Mouse (Mus musculus) left cerebral cortex, postnatal 10 days (tissue): Measurements from ENCODE around the gene Csf2. TPM values are rescaled to one million over a fixed set of nuclear protein-coding genes. Genes with fewer than 3 reads are reported as not detected.

Source experiments
- DNase-seq, 2 experiments: peaks; one replicate each; pipeline ENCODE4 v3.0.0; 2021 to 2022; ENCODE audit warnings: low spot score in 2 of 2, mixed read lengths in 1 of 2; ENCODE audit errors: extremely low spot score in 1 of 2
- intact Hi-C: fragments of 180-260 bp; cut with DNase I; formaldehyde crosslinking; loops from one replicate; pipeline ENCODE4 v1.15.1; 2025
- total RNA-seq, 2 experiments: library from RNA; stranded (reverse); gene quantifications; 2 replicates each; pipeline ENCODE4 v1.2.3; 2021

Gene Csf2
- total RNA-seq, 2 experiments from 2014 or later: not detected

DNA sequence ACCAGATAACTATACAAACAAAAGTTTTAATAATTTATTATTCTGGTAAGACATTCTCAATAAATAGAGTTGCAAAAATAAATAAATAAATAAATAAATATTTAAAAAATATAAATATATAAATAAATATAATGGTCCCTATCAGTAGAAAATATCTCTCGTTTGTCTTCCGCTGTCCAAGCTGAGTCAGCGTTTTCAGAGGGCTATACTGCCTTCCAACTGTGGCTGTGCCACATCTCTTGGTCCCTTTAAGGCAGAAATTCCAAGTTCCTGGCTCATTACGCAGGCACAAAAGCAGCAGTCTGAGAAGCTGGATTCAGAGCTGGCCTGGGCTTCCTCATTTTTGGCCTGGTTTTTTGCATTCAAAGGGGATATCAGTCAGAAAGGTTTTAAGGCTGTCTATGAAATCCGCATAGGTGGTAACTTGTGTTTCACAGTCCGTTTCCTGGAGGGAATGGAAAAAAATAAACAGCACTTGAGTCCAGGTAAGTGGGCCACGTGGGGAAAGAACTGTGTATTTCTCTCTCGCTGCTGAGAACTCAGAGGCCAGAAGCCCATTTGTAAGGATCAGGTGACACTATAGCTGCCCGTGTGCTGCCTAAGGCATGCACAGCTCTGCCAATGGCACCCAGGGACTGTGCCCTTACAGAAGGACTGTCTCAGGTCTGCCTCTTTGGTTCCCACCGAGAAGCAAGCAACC, 2.1 kb downstream of the Csf2 start:
- intact Hi-C loops: no loop called here
- DNase-seq: no peak

DNA sequence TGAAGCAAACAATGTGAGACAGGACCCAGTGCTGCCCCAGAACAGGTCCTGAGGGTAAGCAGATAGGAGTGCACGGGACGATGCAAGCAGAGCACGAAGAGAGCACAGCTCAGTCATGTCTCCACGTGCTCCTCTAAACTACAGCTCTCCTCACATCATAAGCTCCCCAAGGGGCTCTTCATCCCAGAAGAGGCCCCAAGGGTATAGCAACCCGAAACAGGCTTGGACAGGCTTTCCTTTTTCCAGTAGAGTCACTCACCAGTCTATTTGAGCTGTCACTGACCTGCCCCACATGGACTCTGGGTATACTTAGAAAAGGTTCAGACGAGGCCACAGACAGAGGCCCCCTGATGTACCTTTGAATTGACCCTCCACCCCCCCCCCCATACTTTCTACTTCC, 5.0 kb downstream of the Csf2 start:
- DNase-seq: no peak
- intact Hi-C loops: no loop called here

DNA sequence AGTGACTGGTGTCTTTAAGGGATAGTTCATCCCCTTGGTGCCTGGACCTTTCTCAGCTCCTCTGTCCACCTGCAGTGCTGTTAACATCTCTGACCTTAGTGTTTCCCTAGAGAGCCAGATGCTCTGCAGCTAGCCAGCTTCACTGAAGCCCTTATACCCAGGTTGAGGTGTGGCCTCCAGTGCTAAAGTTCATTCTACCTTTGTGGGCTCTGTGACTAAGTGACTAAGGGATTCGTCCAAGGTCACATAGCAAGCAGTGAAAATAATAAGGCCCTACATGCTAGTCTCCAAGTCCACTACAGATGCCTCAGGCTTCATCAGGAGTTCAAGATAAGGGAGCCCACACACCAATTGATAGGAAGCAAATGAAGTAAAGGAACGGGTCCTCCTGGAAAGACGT, 7.0 kb downstream of the Csf2 start:
- no peak for DNase-seq
- intact Hi-C loops: no loop called here

DNA sequence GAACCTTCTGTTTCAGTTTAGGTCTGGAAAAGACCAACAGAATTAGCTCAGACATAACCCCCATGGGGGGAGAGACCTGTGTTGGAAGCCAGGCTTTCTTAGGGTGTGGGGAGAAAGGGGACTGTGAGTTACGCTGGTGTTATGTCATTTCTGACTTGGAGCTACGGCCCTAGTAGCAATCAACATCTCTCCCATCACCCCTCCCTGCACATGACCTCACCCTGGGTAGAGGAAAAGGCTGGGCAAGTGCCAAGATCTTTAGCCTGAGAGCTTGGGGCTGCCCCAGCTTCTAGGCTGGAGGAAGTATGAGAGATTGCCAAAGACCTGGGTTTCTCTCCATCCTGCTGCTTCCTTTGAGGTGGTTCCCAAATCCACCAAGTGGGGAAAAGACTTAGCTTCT, 12.5 kb downstream of the Csf2 start:
- intact Hi-C loops: no loop called here

DNA sequence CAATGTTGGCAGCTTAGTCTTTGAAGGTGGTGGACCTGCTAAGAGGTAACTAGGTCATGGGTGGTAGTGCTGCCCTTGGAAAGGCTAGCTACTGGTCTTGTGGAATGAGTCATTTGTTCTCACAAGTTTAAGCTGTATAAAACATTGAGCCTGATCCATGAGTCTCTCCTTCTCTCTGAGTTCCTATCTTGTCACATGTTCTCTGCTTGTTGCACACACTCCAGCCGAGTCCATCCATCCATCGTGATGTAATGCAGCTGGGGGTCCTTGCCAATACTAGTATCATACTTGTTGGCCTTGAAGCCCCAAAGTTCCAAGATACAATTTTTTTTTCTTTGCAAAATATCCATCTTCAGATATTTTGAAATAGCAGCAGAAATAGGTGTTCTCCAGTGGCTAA, 22.0 kb downstream of the Csf2 start:
- intact Hi-C loops: no loop called here
- no peak for DNase-seq

More for the DNA sequence above, 12.5 kb downstream of the Csf2 start:
- peak in 1 of 2 experiments; percentile 48 for DNase-seq

DNA sequence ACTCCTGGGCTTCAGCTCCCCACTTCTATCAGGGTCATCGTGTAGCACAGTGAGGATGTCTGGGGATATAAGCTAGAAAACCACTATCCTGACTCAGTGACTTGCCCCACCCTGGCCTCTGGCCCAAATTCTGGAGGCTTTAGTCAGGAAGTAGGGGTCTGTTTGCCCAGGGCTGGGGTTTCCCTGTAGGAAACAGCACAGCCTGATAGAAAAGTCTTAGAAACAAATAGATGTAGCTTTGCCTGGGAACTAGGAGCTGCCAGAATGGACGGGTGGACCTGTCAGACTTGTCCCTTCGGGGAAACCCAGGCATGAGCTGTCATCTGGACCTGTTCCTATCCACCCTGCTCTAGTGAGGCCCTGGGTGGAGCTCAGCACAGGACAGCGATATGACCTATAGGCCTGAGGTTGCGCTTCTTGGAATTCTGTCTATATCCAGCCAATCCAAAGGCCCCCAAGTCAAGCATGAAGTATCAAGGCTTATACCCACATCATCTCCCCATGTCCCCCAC, 24.9 kb downstream of the Csf2 start:
- intact Hi-C loops: no loop called here
- DNase-seq: no peak

DNA sequence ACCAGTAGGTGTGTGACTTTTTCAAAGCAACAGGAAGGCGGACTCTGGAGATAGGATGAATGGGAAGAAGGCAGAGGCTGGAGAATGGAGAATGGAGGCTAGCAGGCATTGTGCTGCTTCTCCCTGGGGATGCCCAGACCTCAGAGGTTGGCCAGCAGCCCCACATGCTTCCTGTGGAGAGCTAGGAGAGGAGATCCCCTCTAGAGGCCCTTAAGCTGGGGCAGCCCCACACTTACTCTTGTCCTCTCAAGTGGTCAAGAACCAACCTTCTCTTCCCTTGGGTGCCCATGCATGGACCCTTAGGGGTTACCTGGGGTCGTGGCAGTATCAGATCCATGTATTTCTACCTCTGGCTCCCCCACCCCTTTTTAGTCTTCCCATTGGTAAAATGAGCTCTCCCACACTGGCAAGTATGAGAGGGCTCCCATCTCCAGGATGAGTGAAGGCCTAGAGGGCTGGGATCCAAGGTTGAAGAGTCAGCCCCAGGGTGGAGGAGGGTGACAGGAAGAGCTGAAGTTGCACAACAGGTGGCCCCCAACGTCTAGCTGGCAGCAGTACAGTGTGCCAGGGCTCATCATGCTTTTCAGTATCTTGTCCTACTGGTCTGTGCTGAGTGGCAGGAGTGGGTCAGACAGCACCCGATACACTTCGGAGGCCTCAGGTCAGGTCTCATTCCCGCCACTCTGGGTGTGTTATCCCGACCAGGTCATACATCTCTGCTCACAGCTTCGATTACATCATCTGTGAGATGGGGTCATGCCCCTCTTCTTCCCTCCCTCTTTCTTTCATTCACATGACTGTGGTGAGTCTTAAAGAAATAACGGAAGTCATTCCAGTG, 25.6 kb downstream of the Csf2 start:
- intact Hi-C loops: no loop called here
- DNase-seq: no peak

DNA sequence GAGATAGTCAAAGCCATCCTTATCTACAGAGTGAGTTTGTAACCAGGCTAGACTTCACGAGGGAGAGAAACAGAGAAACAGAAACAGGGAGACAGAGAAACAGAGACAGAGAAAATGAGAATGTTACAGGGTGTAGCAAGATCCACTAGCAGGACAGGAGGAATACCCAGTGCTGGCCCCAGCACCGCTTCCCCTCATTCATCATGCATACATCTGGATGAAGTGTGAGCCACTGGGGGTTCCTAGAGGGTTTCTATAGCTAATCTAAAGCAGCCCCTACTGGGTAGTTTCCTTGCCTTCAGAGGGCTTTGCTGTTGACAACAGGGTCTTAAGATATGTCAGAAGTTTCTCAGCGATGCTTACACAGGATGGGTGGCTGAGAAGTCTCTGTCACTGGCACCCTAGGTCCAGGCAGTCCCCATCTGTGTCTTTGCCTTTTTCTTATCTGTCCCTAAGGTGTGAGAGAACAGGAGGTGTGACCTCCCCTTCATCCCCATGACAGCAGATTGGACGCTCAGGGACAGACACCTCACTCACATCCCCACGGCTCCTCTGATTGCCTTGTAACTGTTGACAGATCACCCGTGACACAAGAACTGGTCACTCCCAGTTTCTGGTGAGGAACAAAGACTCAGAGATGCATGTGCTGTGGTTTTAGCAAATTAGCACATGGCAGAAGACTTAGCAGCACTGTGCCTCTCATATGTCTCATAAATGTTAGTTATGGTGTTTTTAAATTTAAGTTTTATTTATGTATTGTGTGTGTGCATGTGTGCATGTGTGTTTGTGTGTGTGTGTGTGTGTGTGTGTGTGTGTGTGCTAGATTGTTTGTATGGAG, 29.3 kb downstream of the Csf2 start:
- DNase-seq: no peak
- intact Hi-C loops: no loop called here

DNA sequence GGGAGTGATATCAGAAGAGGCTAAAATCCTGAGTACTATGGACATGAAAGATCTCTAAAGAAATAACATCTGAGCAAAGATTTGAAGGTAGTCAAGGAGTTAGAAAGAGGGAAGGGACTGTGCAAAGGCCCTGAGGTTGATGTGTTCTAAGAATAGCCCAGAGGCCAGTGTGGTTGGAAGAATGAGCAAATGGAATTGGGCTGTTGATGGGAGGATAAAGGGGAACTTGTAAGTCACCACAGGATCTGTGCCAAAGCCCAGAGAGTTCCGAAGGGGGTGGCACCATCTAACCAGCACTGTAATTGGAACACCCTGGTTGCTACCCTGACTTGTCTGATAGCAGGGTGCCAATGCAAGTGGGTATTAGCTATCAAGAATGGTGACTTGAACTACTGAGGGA, 30.3 kb downstream of the Csf2 start:
- no peak for DNase-seq
- intact Hi-C loops: no loop called here

DNA sequence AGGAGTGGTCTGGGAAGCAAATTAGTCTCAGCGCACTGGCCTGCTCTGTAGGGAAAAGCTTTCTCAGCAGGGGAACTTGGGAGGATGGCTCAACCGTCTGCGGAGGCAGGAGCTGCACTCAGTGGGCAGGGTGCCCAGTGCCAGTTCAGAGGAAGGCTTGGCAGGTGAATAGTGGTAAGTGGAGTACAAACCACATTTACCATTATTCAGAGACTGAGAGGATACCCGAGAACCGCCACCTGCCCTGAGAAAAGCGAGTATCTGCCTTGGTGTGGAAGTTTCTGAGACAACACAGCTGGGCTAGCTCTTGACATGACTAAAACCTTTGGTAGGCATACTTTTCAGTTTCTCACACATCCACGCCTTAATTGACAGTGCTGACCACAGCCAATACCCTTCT, 32.1 kb downstream of the Csf2 start:
- intact Hi-C loops: no loop called here
- DNase-seq: peak in 1 of 2 experiments; percentile 31

DNA sequence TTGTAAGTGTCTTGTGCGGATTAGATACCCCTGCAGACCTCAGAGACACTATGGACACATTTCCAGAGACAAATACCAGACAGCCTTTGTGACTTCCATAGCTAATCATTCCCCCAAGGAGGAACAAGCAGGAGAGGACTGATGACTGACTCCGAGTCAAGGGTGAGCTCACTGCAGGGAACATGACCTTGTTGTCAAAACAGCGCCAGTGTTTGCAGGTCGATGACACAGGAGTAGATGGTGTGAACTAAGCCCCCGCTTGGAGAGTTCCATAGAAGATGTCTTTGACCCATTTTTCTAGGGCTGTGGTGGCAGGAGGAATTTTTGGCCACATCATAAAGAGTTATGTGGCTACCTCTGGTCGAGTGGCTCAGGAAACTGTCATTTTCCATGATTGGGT, 33.4 kb downstream of the Csf2 start:
- intact Hi-C loops: no loop called here
- DNase-seq: no peak

DNA sequence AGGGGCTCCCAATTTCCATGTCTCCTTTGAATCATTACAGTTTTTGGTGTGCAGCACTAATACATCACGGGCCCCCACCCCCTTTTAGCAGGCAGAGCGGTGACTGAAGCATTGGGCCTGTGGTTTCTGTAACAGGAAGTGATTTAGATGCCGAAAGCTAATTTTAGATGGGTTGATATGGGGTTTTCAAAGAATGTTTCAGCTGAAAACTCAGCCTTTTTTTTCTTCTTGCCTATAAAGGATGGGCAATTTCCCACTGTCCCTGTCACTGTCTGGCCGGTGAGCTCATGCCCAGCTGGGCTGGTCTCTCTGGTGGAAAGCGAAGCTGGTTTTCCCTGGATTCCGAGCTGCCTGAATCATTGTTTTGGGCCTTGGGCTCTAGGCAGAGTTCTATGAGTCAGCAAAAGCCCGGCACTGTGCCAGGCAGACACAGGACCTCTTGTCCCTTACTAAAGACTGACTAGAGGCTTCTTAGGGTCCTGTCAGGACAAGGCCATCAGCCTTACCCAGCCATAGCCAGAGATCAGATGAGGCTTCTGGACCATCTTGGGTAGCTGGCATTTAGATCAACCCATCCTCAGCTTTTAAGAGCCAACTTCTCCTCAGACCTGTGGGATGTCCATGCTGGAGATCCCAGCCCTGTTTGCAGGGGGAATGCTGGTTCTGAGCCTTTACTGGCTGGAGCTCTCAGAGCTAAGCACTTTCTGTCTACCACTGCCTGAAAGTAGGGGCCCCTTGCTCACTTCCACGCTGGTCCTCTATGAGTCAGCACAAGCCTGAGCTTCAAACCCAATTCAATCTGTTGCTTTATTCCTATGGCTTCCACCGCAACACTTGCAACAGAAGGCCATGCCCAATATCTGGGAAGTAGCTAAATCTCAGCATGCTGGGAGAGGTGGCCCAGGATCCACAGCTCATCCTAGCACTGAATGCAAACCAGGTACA, 34.7 kb downstream of the Csf2 start:
- intact Hi-C loops: no loop called here
- peak; percentile 31 to 68 for DNase-seq

DNA sequence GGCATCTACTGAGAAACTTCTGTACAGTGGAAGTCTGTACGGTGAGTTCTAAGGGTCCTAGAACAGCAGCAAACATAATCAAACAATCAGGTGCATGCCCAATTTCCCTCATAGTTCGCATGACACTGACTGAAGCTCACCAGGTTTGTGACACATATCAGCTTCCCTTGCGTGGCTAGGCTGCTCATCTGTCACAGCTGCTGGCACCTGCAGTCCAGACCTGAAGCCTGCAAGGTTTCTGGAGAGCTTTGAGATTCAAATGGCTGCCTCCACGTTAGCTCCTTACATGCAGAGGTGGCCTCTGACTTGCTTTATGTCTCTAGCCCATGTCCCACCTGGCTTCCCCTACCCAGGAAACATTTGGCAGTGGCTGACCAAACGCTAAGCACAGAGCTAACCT, 35.8 kb downstream of the Csf2 start:
- intact Hi-C loops: no loop called here
- DNase-seq: no peak

DNA sequence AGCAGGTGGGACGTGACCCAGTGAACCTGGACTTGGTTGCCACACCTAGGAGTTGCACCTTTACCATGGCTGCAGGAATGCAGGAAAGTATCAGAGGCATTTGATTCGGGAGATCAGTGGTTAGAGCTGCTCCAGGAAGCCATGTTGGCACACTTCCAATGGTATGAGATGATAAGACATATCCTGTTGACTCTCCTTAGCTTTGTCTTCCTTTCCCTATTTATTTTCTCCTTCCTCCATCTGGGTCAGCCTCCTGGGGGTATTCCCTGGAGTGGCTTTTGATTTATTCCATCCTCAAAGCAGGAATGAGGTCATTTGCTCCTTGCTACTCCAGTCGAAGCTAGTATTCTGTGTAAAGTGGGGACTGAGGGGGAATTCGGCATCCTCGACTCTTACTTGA, 42.5 kb downstream of the Csf2 start:
- intact Hi-C loops: no loop called here
- DNase-seq: no peak

DNA sequence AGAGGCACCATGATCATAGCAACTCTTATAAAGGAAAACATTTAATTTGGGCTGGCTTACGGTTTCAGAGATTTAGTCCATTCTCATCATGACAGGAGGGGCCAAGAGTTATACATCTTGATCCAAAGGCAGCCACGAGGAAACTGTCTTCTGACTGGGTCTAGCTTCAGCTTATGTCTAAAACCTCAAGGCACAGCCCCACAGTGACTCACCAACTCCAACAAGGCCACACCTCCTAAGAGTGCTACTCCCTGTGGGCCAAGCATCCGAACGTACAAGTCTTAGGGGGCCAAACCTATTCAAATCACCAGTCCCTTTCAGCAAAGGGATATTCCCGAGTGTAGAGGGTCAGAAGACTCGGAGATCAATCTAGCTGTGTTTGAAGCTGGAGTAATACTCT, 44.1 kb downstream of the Csf2 start:
- intact Hi-C loops: no loop called here
- DNase-seq: no peak

DNA sequence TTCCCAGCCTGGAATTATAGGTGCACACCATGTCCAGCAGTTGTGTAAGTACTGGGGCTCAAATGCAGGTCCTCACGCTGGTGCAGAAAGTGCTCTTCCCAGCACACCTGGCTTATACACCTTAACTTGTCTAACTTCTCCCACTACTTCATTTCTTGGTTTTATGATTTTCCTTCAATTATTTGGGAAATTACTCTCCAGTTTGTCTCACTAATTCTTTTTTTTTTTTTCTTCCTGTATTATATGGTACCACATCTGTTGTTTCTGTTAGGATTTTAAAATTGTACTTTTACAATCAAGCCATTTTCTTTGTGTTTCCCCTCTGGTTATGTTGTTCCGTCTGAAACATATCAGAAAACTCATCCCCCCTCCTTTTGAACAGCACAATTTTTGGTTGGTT, 44.7 kb downstream of the Csf2 start:
- no peak for DNase-seq
- intact Hi-C loops: no loop called here

DNA sequence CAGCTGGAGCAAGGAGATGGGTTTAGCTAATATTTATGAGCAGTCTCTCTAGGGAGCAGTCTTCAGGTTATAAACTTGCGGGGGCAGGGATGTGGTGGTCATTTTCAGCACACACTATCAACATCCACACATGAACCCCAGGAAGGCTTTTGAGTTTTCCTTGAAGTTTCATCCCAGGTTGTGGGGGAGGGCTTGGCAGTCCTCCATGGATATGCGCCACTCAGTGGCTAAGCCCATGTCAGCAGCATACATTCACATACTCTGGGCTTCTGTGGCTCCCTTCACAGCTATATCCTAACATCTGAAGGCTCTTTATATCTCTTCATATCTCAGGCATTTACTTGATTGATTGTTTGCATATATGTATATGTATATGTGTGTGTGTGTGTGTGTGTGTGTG, 46.3 kb downstream of the Csf2 start:
- intact Hi-C loops: no loop called here
- peak in 1 of 2 experiments; percentile 58 for DNase-seq

DNA sequence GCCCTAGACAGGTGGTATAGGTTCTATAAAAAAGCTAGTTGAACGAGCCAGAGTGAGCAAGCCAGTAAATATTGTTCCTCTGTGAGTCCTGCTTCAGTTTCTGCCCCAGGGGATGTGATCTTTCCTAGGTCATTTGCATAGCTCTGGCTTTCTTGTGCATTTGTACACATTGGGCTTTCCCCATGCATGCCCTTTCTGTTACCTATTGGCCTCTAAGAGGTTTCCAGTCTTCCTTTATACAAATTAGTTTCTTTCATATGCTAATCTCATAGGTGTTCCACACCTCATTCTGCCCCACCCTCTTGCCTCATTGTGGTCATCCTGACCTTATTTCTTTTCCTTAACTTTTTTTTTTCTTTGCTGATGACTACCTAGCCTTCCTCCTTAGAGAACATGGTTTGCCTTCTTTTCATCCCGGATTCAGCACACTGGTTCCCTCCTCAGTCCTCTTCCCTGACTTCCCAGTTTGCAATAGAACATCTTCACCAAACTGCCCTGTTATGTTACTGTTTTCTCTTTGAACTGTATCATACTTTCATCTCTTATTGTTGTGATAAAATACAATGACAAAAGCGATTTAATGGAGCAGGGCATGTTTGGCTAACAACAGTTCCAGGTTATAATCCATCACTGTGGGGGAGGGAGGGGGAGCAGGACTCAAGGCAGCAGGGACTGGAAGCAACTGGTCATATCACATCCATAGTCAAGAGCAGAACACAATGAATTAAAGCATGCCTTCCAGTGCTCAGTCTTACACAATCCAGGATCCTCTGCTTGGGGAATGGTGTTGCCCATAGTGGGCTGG, 47.4 kb downstream of the Csf2 start:
- intact Hi-C loops: no loop called here
- no peak for DNase-seq
